In genomic region chr13:45242261-45242660, GRCm38 (mm10) we compare ENCODE assay signal across 14 mouse cellular contexts.
"Had no signal": no experiment of that assay in that cellular context is flagged by ENCODE, and none has a peak within 500 bp of the region (broad histone marks: within the 10 kb centered on the region; RNA-seq: fewer than 3 reads in every experiment).

No protein-coding gene starts in this region.

- H3K9me3 ChIP-seq: intestine, embryonic 15.5 days; liver, embryonic 15.5 days; megakaryocyte, embryonic 14.5 days; midbrain, embryonic 15.5 days; neural tube, embryonic 12.5 days had no signal

- H3K9ac ChIP-seq: intestine, embryonic 15.5 days; liver, embryonic 15.5 days; midbrain, embryonic 15.5 days; neural tube, embryonic 12.5 days had no signal

- H3K27ac ChIP-seq: intestine, embryonic 15.5 days; layer of hippocampus, adult 2 months; liver, embryonic 15.5 days; macrophage; midbrain, embryonic 15.5 days; neural tube, embryonic 12.5 days; stomach, postnatal 0 days had no signal

- H3K4me3 ChIP-seq: intestine, embryonic 15.5 days; layer of hippocampus, adult 2 months; liver, embryonic 15.5 days; megakaryocyte, embryonic 14.5 days; midbrain, embryonic 15.5 days; neural tube, embryonic 12.5 days had no signal

- H3K4me1 ChIP-seq: liver, embryonic 15.5 days; megakaryocyte, embryonic 14.5 days; midbrain, embryonic 15.5 days; neural tube, embryonic 12.5 days had no signal

- DNase-seq: left cerebral cortex, postnatal 4 days; lung, adult 2 months; thymus, postnatal 4 days had no signal

- H3K27me3 ChIP-seq: intestine, embryonic 15.5 days; midbrain, embryonic 15.5 days; neural tube, embryonic 12.5 days had no signal

- ATAC-seq: intestine, embryonic 15.5 days; lung, postnatal 0 days; midbrain, embryonic 15.5 days had no signal

- H3K4me2 ChIP-seq: intestine, embryonic 15.5 days; liver, embryonic 11.5 days; liver, embryonic 15.5 days; midbrain, embryonic 11.5 days; midbrain, embryonic 15.5 days; neural tube, embryonic 12.5 days had no signal

- H3K36me3 ChIP-seq: intestine, embryonic 15.5 days; liver, embryonic 15.5 days; midbrain, embryonic 15.5 days; neural tube, embryonic 12.5 days had no signal
